Mouse (Mus musculus): Measurements from ENCODE around the gene Ccdc151.

GRCm38 (mm10) chr9:22050351-22050889 is 48.0 kb upstream of the Ccdc151 start:
- no peak for TF ChIP-seq POLR2A (IDR thresholded peaks at IDR 0.05; ENCODE audit: extremely low read depth, insufficient read depth, low read length)
- TF ChIP-seq CTCF (IDR thresholded peaks at IDR 0.05; ENCODE audit: extremely low read depth, insufficient read depth, low read length) = no peak

All from cortical plate, adult 2 months (tissue).